Mouse (Mus musculus): Measurements from ENCODE around the gene Adig. TPM values are rescaled to one million over a fixed set of nuclear protein-coding genes. Genes with fewer than 3 reads are reported as not detected.
A peak's percentile ranks its signal among the peaks of the same experiment; 100 is the strongest.

Gene Adig
- not detected in 2 replicates for polyA plus RNA-seq (2016; fragmentation: Nextera tagmentation; extraction: Ambion mirVana)

DNA sequence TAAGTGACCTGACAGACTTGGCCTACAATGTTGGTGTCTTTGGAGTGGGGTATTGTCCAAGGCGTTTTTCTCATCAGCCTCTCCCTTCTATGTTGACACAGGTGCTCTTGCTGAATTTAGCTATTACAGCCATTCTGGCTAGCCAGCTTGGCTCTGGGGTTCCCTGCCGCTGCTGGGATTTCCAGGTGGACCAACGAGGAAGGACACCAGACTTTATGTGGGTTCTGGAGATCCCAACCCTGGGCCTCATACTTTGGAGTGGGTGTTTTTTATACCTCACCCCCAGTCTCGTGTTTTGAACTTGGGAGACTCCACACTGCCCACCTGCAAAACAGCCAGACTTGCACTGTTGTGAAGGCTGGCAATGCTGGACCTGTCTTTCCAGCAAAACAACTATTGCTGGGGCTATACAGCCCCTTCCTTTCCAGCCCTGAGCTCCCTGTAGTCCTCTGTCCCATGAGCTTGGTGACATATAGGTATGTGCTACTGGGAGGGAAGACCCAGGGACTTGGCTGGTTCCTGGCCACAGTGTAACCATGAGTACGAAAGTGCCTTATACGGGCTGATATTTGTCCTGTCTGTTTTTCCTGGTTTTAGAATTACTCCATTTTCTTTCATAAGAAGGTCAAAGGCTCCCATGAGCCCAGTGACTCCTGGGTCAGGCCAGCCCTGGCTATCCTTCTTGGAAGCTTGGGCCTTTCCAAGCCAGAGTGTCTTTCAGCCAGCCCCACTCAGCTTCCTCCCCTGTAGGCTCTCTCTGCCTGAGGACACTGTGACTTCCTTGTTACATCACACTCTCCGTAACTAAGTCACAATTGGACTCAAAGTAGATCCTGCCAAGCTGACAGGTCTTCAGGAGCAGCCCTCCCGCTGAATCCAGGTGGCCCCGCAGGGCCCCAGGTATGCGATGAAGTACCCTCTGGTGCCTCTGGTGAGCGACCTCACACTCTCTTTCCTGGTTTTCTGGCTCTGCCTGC lies at the start of gene Adig:
Gene Adig, plus strand, starts transcription at position 777 of the 977 bp plus-strand sequence.
- no peak within 1 kb of the TSS for H3K27ac ChIP-seq
- H3K4me3 ChIP-seq = no peak within 1 kb of the TSS
- no peak for DNase-seq (ENCODE audit: low spot score)
- H3K9me3 ChIP-seq = no peaks in the 10 kb centered on the region
- 74% methylated on average over 11 of the region's 11 CpGs for WGBS
- no peaks in the 10 kb centered on the region for H3K27me3 ChIP-seq (ENCODE audit: insufficient read depth, poor library complexity, severe bottlenecking)
- 0 out of 2 replicates have a peak, but pooled peaks cover 5% of the 10 kb centered on the region for H3K4me1 ChIP-seq
- peaks cover 22% of the 10 kb centered on the region for H3K36me3 ChIP-seq

DNA sequence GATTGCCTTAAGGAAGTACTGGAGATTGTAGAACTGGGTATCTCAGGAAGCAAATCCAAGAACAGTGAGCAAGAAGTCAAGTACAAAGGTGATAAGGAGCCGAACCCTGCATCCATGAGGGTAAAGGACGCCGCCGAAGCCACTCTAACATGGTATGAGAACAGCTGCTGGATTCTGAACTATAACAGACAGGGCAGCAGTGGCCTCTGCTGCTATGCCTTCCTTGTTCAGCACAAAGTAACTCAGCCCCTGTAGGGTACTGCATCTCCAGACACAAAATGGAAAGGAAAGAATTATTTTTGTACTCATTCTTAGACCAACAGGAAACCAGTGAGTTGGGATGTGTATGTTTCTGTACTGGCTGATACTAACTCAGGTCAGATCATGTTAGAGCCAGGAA lies 46.0 kb upstream of the Adig start:
- H3K4me1 ChIP-seq = no peaks in the 10 kb centered on the region
- WGBS = 88% methylated on average over 4 of the region's 4 CpGs
- no peaks in the 10 kb centered on the region for H3K9me3 ChIP-seq
- H3K4me3 ChIP-seq = no peak overlapping the region
- no peaks in the 10 kb centered on the region for H3K27me3 ChIP-seq (ENCODE audit: insufficient read depth, poor library complexity, severe bottlenecking)
- H3K36me3 ChIP-seq = peaks cover 69% of the 10 kb centered on the region
- no peak for DNase-seq (ENCODE audit: low spot score)
- H3K27ac ChIP-seq = no peak overlapping the region

DNA sequence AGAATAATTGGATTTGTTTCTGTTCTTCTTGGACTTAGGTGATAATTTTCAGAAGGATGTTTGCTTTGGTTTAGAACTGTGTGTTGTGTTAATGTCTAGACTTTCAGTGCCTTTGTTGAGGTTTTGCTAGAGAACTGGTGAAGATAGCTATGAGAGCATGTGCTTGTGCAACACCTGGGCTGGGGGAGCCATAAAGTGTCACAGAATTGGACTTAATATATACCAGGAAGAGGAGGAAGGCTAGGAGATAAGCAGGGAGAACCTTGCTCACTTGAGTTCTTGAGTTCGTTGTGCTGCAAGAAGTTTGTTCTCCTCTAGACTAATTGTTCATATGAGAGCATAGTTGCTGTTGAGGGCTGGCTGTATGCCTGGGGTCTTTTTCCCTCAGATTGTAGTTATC lies 44.8 kb upstream of the Adig start:
- peaks cover 71% of the 10 kb centered on the region for H3K36me3 ChIP-seq
- 90% methylated on average over 1 of the region's 1 CpGs for WGBS
- no peaks in the 10 kb centered on the region for H3K4me1 ChIP-seq
- H3K27me3 ChIP-seq (ENCODE audit: insufficient read depth, poor library complexity, severe bottlenecking) = no peaks in the 10 kb centered on the region
- no peak overlapping the region for H3K27ac ChIP-seq
- H3K4me3 ChIP-seq = no peak overlapping the region
- H3K9me3 ChIP-seq = no peaks in the 10 kb centered on the region
- DNase-seq (ENCODE audit: low spot score) = no peak

DNA sequence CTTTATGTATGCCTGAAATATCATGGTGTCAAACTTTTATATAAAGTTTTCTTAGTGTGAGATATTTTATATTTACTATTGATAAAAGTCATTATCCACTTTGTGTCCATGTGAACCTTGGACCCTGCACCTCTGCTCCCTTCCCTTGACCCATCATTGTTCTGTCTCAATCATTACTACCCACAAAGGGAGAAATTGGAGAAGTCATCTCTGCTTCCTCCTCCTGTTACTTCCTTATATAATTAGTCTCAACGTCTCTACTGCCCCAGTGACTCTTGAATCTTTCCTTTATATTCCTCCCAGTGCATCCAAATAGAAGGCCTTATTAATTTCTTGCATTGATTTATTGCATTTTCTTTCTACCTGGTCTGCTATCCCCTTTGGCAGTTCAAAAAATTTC lies 40.0 kb upstream of the Adig start:
- 83% methylated on average over 1 of the region's 1 CpGs for WGBS
- no peaks in the 10 kb centered on the region for H3K27me3 ChIP-seq (ENCODE audit: insufficient read depth, poor library complexity, severe bottlenecking)
- H3K9me3 ChIP-seq = no peaks in the 10 kb centered on the region
- peaks cover 80% of the 10 kb centered on the region for H3K36me3 ChIP-seq
- H3K4me3 ChIP-seq = no peak overlapping the region
- no peaks in the 10 kb centered on the region for H3K4me1 ChIP-seq
- no peak overlapping the region for H3K27ac ChIP-seq
- no peak for DNase-seq (ENCODE audit: low spot score)

DNA sequence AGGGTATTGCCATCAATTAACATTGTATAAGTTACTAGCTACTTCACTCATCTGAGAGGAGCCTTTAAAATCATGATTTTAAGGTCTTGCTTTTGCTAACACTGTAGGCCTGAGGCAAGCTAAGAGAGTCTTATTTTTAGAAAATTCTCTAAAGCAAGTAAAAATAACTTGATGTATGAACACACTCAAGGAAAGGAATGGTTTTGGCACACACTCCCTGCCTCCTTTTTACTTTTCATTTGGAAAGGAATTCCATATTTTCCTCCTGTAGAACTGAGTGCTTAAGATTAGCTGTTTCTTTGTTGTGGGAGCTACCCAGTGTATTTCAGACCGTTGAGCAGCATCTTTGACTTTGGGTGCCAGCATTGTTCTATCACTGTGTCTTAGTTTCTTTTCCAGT lies 28.3 kb upstream of the Adig start:
- H3K4me3 ChIP-seq = no peak overlapping the region
- peaks cover 44% of the 10 kb centered on the region for H3K36me3 ChIP-seq
- 89% methylated on average over 1 of the region's 1 CpGs for WGBS
- no peaks in the 10 kb centered on the region for H3K27me3 ChIP-seq (ENCODE audit: insufficient read depth, poor library complexity, severe bottlenecking)
- H3K27ac ChIP-seq = no peak overlapping the region
- no peaks in the 10 kb centered on the region for H3K9me3 ChIP-seq
- no peak for DNase-seq (ENCODE audit: low spot score)
- no peaks in the 10 kb centered on the region for H3K4me1 ChIP-seq

DNA sequence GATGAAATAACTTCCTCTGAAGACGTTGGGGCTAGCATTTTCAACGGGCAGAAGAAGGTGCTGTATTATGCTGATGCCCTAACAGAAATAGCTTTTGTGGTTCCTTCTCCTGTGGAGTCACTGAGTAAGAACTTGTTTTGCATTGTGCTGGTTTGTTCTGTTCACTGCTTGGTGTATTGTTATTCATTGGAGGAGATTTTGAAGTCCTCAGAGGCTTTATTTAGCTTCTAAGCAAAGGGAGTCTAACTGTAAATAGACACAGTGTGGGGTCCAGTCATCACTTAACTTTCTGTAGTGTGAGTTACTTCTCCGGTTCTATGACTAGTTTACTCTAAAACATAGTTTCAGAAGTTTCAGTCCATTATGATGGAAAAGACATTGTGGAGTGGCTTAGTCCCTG lies 24.8 kb upstream of the Adig start:
- 87% methylated on average over 3 of the region's 3 CpGs for WGBS
- Histone ChIP-seq H3K27ac (no peak overlapping the region), H3K4me1 (no peaks in the 10 kb centered on the region), H3K27me3 (ENCODE audit: insufficient read depth, poor library complexity, severe bottlenecking) (no peaks in the 10 kb centered on the region), H3K9me3 (no peaks in the 10 kb centered on the region), H3K4me3 (no peak overlapping the region), H3K36me3 (peaks cover 70% of the 10 kb centered on the region)
- DNase-seq (ENCODE audit: low spot score) = no peak

DNA sequence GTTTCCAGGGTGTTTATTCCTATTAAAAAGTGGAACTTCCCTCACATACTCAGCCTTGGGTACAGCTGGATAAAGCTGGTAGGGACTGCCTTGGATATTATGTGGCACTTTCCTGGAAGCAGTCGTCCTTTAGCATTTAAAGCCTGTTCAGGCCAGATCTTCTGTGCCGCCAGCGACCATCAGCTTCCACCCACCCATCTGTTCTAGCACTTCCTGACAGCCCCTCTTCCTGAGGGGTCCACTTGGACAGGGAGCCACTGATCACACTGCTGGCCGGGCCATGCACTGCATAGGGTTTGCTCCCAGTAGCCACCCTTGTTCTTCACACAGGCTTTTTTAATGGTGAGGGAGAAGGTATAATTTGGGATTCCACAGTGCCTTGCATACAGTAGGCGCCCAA lies 4.0 kb upstream of the Adig start:
- WGBS = 82% methylated on average over 5 of the region's 5 CpGs
- Histone ChIP-seq H3K36me3 (peaks cover 57% of the 10 kb centered on the region), H3K4me1 (0 out of 2 replicates have a peak, but pooled peaks cover 5% of the 10 kb centered on the region), H3K4me3 (no peak overlapping the region), H3K9me3 (no peaks in the 10 kb centered on the region), H3K27me3 (ENCODE audit: insufficient read depth, poor library complexity, severe bottlenecking) (no peaks in the 10 kb centered on the region), H3K27ac (no peak overlapping the region)
- DNase-seq (ENCODE audit: low spot score) = no peak

DNA sequence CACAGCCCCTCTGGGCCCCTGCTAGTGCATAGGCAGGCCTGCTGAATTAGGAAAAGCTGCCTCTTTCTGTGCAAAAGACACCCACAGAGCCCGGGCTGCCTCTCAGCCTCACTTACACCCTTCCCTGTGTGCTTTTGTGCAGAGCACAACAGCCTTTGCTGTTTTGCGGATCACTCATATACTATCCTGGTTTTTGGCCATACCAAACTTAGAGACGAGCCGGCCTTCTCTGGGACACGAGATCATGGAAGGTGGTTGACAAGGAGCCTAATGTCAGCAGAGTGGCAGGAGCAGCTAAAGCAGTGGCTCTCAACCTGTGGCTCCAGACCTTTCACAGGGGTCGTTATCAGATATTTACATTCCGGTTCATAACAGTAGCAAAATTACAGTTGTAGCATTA lies 814 bp downstream of the Adig start:
- Histone ChIP-seq H3K4me3 (no peak overlapping the region), H3K4me1 (0 out of 2 replicates have a peak, but pooled peaks cover 5% of the 10 kb centered on the region), H3K27me3 (ENCODE audit: insufficient read depth, poor library complexity, severe bottlenecking) (no peaks in the 10 kb centered on the region), H3K36me3 (peaks cover 12% of the 10 kb centered on the region), H3K9me3 (no peaks in the 10 kb centered on the region), H3K27ac (no peak overlapping the region)
- WGBS = 80% methylated on average over 7 of the region's 7 CpGs
- DNase-seq (ENCODE audit: low spot score) = peak; percentile 52

DNA sequence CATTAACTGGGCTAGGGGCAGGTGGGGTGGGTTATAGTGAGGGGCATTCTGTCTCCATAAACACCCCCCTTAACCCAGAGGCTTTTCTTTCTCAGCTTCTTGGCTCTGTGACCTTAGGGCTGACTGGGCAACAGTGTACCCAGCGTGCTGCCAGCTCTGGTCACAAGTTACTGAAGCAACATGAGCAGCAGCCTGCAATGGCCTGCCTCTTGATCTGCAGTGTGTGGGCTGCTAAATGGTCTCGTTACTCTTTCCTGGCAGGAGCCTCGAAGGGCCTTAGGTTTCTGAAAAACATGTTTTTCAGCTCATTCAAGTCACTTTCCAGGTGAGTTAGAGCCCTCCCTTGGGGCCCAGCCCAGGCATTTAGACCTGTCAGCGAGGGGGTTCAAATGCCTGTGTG lies 1.3 kb downstream of the Adig start:
- no peaks in the 10 kb centered on the region for H3K9me3 ChIP-seq
- H3K4me1 ChIP-seq = 0 out of 2 replicates have a peak, but pooled peaks cover 5% of the 10 kb centered on the region
- peaks cover 9% of the 10 kb centered on the region; the same call in 1 of the 2 replicates for H3K36me3 ChIP-seq
- no peak overlapping the region for H3K27ac ChIP-seq
- H3K4me3 ChIP-seq = no peak overlapping the region
- no peak for DNase-seq (ENCODE audit: low spot score)
- H3K27me3 ChIP-seq (ENCODE audit: insufficient read depth, poor library complexity, severe bottlenecking) = no peaks in the 10 kb centered on the region
- 77% methylated on average over 4 of the region's 4 CpGs for WGBS

DNA sequence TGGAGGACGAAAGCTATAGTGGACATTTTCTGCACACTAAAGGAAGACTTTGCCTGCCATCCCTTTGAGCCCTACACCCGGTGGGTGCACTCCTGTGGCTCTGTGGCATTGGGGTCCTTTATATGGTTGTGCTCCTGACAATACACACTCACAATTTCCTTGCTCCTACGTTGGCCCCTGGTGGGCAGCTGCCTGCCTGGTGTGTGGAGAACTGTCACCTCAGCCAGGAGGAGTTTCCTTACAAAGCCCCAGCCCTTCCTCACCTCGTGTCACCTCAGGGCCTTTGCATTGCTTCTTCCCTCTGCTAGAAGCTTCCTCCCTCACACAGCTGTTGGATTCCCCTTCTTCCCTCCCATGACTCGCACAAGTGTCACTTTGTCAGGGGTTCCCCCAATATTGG lies 4.1 kb downstream of the Adig start:
- H3K9me3 ChIP-seq = no peaks in the 10 kb centered on the region
- peaks cover 10% of the 10 kb centered on the region; the same call in 1 of the 2 replicates for H3K4me1 ChIP-seq
- H3K27ac ChIP-seq = no peak overlapping the region
- 78% methylated on average over 5 of the region's 5 CpGs for WGBS
- no peaks in the 10 kb centered on the region for H3K36me3 ChIP-seq
- H3K4me3 ChIP-seq = no peak overlapping the region
- no peaks in the 10 kb centered on the region for H3K27me3 ChIP-seq (ENCODE audit: insufficient read depth, poor library complexity, severe bottlenecking)
- peak; percentile 64 for DNase-seq (ENCODE audit: low spot score)

DNA sequence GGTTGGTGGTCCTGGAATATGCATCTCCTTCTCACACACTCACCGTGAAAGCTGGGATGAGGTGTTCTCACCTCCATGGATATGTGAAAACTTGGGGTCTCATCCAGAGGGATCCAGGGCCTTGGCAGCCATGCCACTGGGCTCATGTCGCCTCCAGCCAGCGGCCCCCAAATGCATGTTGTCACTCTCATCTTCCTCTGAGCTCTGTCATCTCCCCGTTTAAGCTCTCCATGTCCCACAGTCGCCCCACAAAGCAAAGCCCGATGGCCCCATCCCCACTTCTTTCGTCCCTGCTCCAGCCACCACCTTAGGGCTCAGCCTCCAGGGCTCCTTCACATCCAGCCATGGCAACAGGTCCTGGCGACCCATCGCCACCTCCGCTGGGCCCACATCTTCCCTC lies 4.6 kb downstream of the Adig start:
- H3K36me3 ChIP-seq = no peaks in the 10 kb centered on the region
- no peak overlapping the region for H3K4me3 ChIP-seq
- 86% methylated on average over 10 of the region's 10 CpGs for WGBS
- no peak overlapping the region for H3K27ac ChIP-seq
- no peak for DNase-seq (ENCODE audit: low spot score)
- H3K4me1 ChIP-seq = peaks cover 10% of the 10 kb centered on the region; the same call in 1 of the 2 replicates
- H3K9me3 ChIP-seq = no peaks in the 10 kb centered on the region
- no peaks in the 10 kb centered on the region for H3K27me3 ChIP-seq (ENCODE audit: insufficient read depth, poor library complexity, severe bottlenecking)

DNA sequence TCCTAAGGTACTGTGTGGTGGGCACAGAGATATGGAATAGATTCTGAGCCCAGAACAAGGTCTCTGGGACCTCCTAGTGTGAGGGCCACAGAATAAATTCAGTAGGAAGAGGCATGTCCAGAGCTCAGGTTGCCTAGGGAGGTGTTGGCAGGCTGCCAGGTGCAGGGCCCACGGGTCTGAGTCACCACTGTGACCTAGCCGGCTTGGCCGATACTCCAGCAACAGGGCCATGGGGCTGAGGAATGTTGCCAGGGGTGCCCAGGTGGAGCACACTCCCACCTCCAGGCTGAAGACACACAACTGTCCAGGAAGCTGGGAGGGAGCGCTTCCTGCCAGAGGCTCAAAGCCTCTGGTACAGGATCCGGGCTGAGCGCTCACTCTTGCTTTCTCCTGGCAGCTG lies 8.3 kb downstream of the Adig start:
- WGBS = 62% methylated on average over 6 of the region's 6 CpGs

DNA sequence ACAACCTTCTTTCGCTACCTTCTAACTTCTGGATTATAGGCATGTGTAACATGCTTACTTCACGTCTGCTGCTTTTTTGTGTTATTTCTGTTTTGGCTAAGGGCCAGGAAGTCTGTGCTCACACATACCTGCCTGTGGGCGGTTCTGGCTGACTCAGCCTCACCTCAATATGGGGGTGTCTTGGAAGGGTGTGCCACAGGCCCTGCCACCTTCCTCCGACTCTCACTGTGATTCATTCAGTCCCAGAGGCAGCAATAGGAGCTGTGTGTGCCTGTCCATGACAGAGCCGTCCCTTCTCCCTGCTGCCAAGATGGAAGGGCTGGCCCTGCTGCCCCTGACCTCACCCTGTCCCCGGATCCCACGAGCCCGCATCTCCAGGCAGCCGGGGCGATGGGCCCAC lies 10.1 kb downstream of the Adig start, which contains the start of gene Arhgap40:
Gene Arhgap40, plus strand, starts transcription at position 269 of the 400 bp plus-strand sequence.
- no peak within 1 kb of the TSS for H3K4me3 ChIP-seq
- no peak within 1 kb of the TSS for H3K27ac ChIP-seq
- 80% methylated on average over 10 of the region's 10 CpGs for WGBS
- DNase-seq (ENCODE audit: low spot score) = no peak
- H3K27me3 ChIP-seq (ENCODE audit: insufficient read depth, poor library complexity, severe bottlenecking) = 0 out of 2 replicates have a peak, but pooled peaks cover 4% of the 10 kb centered on the region
- no peaks in the 10 kb centered on the region for H3K9me3 ChIP-seq
- peaks cover 5% of the 10 kb centered on the region; the same call in 1 of the 2 replicates for H3K4me1 ChIP-seq
- no peaks in the 10 kb centered on the region for H3K36me3 ChIP-seq

More for the DNA sequence above, 8.3 kb downstream of the Adig start:
- no peak overlapping the region for H3K27ac ChIP-seq
- no peaks in the 10 kb centered on the region for H3K36me3 ChIP-seq
- 0 out of 2 replicates have a peak, but pooled peaks cover 4% of the 10 kb centered on the region for H3K27me3 ChIP-seq (ENCODE audit: insufficient read depth, poor library complexity, severe bottlenecking)
- no peaks in the 10 kb centered on the region for H3K9me3 ChIP-seq
- DNase-seq (ENCODE audit: low spot score) = peak; percentile 81
- no peak overlapping the region for H3K4me3 ChIP-seq
- peaks cover 5% of the 10 kb centered on the region; the same call in 1 of the 2 replicates for H3K4me1 ChIP-seq
